Mouse (Mus musculus) heart, adult 2 months (tissue): Measurements from ENCODE around the gene Lat2.

Experiments used
- CTCF ChIP-seq: fragments of 200-600 bp; IDR thresholded peaks from 2 replicates; pipeline ENCODE4 v1.8.1; 2022; ENCODE audit warnings: antibody characterized with exemption, mild to moderate bottlenecking, moderate library complexity
- EP300 ChIP-seq: fragments of 200-500 bp; IDR thresholded peaks from 2 replicates; pipeline ENCODE4 v1.6.1; 2011; ENCODE audit warnings: low read depth, low read length, control low read depth; ENCODE audit not compliant: insufficient read depth
- POLR2A ChIP-seq: fragments of 200-500 bp; IDR thresholded peaks from 2 replicates; pipeline ENCODE4 v1.6.1; 2011; ENCODE audit warnings: mild to moderate bottlenecking, low read depth, low read length, control low read depth; ENCODE audit not compliant: insufficient read depth

DNA sequence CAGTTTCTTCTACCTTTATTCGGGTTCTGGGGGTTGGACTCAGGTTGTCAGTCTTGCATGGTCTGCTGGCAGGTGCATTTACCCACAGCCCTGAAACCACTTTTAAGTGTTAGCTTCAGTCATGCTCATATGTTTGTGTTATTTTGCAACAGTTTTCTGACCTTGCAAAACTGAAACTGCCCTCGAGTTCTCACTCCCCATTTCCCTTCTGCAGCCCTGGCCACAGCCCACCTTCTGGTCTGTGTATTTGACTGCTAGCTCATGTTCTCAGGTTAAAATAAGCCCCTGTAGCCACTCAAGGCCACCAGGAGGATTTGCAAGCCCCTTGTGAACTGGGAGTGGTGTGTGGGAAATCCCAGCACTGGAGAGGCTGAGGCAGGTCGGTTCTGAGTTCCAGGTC lies 24.9 kb downstream of the Lat2 start:
- TF ChIP-seq CTCF (no peak), POLR2A (no peak), EP300 (no peak)
